Mouse (Mus musculus) urinary bladder, postnatal 0 days (tissue): ENCODE measurements around the gene Fbxl5. TPM values are rescaled to one million over a fixed set of nuclear protein-coding genes. Genes with fewer than 3 reads are reported as not detected.

Source experiments
- polyA plus RNA-seq: library from polyadenylated mRNA; unstranded; fragments of >200 nt; fragmentation: Nextera tagmentation; extraction: Ambion mirVana; gene quantifications from 2 replicates; pipeline ENCODE4 v1.2.1, GENCODE M21; 2015

Fbxl5 gene
- 54.6 and 55.9 TPM in 2 replicates for polyA plus RNA-seq

DNA sequence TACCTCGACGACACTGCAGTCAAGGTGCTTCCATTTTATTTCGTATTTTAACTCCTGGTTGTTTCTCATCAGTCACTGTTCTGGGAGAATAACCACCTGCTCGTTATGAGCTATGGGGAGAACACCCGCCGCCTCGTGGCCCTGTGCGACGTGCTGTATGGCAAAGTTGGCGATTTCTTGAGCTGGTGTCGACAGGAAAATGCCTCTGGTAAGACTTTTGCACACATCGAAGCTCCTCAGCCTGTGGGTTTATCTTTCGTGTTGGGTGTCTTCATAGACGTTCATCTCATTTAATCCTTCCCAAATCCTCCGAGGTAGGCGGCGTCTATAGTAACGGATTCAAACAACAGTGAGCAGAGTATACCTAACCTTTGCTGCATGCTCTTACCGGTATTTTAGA, at the start of gene Fbxl5:
TSS of gene Fbxl5 (minus strand) at position 101 of the 400 bp plus-strand sequence.

DNA sequence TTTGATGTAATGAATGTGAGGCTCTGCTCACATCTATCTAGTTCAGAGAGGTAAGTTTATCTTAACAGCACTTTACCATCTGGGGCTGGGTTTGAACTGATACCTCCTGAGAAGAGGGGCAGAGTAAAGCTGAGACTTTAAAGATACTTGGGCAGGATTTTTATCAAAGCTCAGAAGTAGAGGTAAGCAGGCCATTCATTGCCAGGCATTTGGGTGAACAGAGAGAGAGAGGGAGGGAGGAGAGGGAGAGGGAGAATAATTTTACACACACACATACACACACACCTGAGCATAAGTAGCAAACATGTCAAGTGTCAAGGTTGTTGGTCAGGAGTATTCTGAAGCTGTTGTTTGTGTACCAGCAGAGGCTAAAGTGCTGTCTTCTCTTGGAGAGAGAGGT, 46.8 kb upstream of the Fbxl5 start, which contains the start of gene Cd38:
TSS of gene Cd38 (plus strand) at position 301 of the 400 bp plus-strand sequence.

DNA sequence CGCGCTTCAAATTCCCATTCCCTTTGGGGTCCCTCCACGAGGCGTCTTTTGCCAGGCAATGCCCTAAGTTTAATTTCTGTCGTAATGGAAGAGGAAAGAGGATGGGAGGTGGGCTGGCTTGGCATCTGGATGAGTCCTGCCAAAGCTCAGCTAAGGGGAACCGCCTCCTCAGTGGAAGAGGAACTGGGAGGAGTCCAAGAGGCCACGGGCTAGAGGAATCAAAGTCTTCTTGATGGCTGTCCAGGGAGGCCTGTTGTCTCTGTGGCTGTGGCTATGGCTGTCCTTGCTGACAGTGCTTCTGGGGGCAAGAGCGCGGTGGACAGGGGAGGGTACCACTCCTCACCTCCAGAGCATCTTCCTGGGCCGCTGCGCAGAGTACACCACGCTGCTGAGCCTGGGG, 2.7 kb downstream of the Fbxl5 start, which contains the start of gene Bst1:
TSS of gene Bst1 (plus strand) at position 191 of the 400 bp plus-strand sequence.

Other genes with a start within 250 kb of the Fbxl5 start
- 4.2 and 5.4 TPM in 2 replicates for gene Cc2d2a, start 159.3 kb downstream of the Fbxl5 start, polyA plus RNA-seq
- 2.8 and 8.5 TPM in 2 replicates for gene Bst1, start 2.8 kb downstream of the Fbxl5 start, polyA plus RNA-seq
- gene Cd38, start 46.9 kb upstream of the Fbxl5 start, polyA plus RNA-seq, result 3.9 and 8.6 TPM in 2 replicates
- not detected in 2 replicates for gene Gm7879, start 91.5 kb upstream of the Fbxl5 start, polyA plus RNA-seq
- gene Fgfbp1, start 160.1 kb upstream of the Fbxl5 start, polyA plus RNA-seq, result 6.8 and 7.8 TPM in 2 replicates